Mouse (Mus musculus) skeletal muscle tissue, adult 2 months (tissue): ENCODE measurements around the gene 4930590J08Rik.
"Not testable (repeated sequence)": the region's sequence is repeated elsewhere in the genome, so short reads cannot be mapped to it uniquely, and the experiment has no call there.

Experiments used
- DNase-seq: peaks from one replicate; pipeline ENCODE4 v3.0.0-alpha.2; 2012; ENCODE audit warnings: low read depth, low spot score

4930590J08Rik gene

DNA sequence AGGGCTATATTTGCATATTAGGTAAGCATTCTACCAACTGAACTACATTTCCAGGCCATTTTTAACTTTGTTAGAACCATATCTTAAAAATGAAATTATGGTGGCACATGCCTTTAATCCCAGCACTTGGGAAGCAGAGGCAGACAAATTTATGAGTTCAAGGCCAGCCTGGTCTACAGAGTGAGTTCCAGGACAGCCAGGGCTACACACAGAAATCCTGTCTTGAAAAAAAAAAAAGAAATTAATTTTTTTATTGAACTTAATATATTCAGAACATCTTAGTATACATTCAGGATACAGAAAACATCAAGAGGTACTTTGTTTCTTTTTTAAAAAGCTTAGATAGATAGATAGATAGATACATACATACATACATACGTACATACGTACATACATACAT is at the start of gene 4930590J08Rik:
Gene 4930590J08Rik (plus strand): TSS at position 301 of the 400 bp plus-strand sequence.
- not testable (repeated sequence) for DNase-seq

DNA sequence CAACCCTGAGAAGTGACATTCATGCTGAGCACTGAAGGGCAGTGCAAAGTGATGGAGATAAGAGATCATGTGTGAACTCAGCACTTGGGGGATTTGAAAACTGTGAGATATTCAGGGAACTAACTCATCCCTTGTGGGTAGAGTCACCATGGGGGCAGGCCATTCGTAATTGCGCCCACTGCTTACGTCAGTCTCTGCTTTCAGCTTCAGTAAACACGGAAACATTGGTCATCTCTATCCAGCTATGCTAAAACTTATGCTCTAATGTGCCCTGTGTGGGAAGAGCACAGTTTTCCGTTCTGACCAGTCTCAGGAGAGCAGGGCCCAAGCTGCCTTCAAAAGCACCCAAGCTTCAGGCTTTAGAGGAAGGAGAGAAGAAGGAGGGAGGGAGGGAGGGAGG is 44.3 kb upstream of the 4930590J08Rik start:
- DNase-seq: no peak

DNA sequence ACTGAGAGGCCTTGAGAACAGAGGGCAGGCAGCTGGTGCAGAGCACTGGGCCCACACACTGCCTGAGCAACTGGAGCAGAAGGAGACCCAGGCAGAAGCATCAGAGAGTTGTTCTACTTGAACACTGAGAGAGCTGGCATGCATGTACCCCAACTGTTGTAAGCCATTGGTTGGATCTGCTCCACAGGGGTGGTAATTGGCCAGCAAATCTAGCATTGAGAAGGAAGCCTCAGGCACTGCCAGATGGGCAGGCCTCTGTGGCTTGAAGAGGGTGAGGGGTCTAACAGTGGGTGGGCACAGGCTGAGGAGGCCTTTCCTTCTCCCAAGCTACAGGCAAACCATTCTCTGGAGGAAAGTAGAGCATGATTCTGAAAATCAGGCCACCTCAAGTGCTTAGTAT is 39.8 kb upstream of the 4930590J08Rik start:
- DNase-seq: no peak

DNA sequence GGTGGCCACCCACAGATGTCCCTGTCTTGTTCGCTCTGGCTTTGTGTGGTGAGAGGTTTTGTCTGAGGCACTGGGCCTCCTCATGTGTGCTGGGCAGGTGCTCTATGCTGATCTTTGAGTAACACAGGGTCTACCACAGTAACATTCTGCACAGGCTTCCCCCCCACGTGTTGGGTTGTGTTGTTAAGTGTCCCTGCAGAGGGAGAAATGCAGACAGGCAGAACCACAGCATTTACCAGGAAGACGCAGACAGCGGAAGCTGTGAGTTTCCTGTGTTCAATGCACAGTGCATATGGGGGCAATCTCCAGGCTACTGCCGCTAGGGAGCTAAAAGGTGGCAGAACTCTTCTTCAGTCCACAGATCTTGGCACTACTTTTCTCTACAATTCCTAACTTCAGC is 38.0 kb upstream of the 4930590J08Rik start:
- no peak for DNase-seq

GRCm38 (mm10) chr6:91865601-91866000 is 37.0 kb upstream of the 4930590J08Rik start:
- DNase-seq: no peak

GRCm38 (mm10) chr6:91868091-91868490 is 34.5 kb upstream of the 4930590J08Rik start:
- DNase-seq: no peak

- no peak for DNase-seq
Observed at GRCm38 (mm10) chr6:91872781-91873180, 29.8 kb upstream of the 4930590J08Rik start.

DNA sequence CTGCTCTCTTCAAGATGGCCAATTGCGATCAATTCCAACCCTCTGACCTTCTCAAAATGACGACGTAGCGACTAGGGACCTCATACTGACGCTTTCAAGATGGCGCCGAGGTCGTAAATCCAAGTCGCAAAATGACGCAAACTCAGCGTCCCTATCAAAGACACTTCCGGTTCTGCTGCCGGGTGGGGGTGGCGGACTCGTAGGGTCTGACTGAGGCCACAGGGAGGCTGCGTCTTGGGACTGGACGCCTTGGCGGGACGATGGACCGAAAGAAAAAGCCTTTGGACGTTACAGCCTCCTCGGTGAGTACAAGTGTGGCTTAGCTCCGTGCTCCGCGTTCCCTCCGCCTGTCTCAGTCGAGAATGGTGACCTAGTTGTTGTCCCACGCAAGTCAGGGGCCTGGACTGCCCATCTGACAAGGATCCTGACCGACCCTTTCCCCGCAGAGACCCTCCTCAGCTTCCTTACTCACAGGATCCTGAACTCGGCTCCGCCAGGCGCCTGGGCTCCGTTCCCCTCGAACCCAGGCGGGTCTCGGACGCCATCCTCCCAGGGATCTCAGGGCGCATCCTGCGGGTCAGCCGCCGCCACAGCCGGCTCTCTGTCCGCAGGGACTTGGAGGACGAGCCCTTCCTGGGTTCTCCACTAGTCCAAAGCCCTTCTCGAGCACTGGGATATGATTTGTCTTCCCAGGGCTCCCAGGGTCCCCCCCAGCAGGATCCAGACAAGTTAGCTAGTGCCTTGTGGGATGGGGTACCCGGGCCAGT is 24.5 kb upstream of the 4930590J08Rik start, which contains the start of gene Ccdc174:
Gene Ccdc174 (plus strand): TSS at position 169 of the 767 bp plus-strand sequence.
- peak; percentile 95 for DNase-seq

DNA sequence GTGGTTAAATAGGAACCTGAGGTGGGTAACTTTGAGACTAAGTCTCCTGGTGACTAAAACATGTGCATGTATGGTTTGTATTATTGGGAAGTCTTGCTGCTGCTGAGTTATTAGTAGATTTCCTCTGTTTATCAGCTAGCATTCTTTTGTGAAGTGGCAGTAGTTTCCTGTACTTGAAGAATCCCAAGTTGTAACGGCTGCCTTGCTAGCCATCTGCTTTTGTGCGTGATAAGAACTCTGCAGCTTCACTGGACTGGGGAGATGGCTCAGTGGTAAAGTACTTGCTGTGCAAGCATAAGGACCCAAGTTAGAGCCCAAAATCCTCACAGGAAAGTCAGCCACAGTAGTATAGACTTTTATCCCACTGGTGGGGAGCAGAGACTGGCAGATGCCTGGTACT is 18.8 kb upstream of the 4930590J08Rik start:
- DNase-seq: no peak

GRCm38 (mm10) chr6:91889255-91889906 is 13.2 kb upstream of the 4930590J08Rik start:
- DNase-seq: no peak

DNA sequence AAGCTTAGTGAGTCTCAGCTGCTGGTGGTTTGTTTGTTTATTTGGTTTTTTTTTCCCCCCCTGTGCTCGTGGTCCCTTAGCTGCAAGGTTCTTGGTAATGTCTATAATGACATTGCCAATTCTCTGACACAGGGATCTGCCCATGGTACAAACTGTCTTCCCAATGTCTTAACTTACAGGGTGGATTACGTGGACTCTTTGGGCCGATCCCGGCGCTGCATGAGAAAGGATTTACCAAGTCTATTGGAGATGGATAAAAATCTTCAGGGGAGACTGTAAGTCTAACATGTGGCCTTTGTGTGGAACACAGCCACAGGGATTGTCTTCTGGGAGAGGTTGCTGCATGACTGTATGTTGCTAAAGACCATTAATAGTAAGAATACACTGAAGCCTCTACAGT is 12.0 kb upstream of the 4930590J08Rik start:
- DNase-seq: no peak

DNA sequence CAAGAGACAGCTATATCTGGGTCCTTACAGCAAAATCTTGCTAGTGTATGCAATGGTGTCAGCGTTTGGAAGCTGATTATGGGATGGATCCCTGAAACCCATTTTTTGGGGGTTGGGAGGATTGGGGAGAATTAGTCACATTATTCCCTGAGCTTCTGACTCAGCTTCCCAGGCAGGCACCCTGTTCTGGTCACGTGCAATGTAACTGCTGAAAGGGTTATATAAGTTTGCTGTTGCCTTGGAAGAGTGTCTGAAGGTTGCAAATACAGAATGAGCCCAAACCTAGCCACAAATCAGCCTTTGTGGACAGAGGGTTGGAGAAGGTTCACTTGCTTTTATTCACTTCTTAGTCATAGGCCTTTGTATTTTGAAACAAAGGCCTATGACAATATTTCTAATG is 10.8 kb upstream of the 4930590J08Rik start:
- no peak for DNase-seq

DNA sequence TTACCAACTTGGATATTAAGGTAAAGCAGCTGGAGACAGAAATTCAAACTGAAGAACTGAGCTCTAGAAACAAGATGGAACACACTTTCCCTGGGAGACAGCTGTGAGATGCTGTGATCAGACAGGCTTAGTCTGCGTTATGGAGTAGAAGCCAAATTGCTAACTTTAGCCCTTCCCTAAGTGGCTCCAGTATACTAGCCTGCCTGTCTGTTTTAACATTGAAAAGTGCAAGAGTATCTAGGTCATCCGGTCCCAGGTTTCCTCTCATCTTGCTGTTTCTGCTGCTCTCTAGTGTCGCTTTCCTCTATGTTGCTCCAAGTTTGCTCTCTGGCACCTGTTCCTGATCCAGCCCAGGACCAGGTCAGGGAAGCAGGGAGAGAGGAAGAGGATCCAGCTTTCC is 5.8 kb upstream of the 4930590J08Rik start:
- peak; percentile 51 for DNase-seq

- DNase-seq: peak; percentile 59
Observed at GRCm38 (mm10) chr6:91901505-91901904, 1.1 kb upstream of the 4930590J08Rik start.

DNA sequence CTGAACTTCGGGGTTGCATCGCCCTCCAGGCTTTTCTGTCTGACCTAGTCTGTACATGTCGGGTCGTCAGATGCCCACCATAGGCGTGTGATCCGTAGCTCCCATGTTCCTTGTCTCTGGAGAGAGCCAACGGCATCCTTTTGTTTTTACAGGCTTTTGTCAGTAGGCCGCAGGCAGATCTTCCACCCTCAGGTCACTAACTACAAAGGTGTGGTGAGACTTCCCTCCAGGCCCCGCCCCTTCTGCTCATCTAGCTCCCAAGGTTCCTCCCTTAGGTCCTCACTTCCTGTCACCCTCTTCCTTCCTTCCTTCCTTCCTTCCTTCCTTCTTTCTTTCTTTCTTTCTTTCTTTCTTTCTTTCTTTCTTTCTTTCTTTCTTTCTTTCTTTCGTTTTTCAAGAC is 11.4 kb downstream of the 4930590J08Rik start:
- DNase-seq: no peak

DNA sequence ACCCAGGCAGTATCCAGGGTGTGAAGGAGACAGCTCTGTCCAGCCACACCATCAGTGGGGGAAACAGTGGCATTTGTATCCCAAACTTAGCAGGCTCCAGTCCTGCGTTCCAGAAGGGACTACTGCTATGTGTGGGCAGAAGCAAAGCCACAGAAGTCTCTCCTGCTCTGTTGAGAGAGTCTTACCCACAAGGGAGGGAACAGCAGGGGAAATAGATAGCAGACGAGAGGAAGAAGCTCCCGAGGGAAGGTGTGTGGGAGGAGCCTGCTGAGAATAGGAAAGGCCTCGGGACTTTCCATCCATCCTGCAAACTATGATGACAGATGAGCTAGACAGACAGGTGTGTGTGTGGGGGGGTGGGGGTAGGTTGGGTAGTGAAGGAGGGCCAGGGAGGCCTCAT is 14.7 kb downstream of the 4930590J08Rik start:
- DNase-seq: no peak

DNA sequence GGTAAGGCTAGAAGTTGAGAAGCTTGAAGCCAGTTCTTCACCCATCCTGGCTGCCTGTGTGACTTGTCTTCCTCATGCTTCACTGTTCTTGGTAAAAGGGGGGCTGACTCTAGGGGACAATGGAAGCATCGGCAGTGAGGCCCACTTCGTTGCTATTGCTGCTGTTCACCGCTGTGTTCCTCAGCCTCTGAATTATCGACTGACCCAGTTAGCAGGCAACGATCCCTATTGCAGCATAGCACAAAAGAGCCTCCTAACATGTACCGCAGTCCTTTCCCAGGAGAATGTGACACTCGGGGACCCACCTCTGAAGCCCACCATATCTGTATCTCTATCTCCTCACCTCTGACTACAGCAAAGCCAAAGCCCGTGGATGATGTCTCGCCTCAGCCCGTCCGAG is 15.1 kb downstream of the 4930590J08Rik start:
- no peak for DNase-seq

- no peak for DNase-seq
Observed at GRCm38 (mm10) chr6:91931231-91931630, 28.6 kb downstream of the 4930590J08Rik start.

- DNase-seq: no peak
Observed at GRCm38 (mm10) chr6:91938491-91938890, 35.9 kb downstream of the 4930590J08Rik start.

DNA sequence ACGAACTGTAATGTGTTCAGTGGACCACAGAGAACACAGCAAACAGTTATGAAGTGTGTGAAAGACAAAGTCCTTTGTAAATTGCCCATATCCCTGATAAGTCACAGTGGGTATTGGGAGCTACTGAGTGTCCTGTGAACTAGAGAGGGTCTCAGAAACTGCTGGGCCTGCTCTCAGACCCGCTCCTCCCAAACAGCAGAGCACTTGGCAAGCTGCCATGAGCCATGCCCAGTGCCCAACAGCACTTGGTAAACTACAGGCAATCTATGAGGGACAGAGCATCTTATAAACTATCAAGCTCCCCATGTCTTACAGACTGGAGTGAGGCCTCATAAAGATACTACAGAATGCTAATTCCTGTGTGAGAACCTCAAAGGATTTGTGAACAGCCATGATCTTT is 45.8 kb downstream of the 4930590J08Rik start:
- no peak for DNase-seq

DNA sequence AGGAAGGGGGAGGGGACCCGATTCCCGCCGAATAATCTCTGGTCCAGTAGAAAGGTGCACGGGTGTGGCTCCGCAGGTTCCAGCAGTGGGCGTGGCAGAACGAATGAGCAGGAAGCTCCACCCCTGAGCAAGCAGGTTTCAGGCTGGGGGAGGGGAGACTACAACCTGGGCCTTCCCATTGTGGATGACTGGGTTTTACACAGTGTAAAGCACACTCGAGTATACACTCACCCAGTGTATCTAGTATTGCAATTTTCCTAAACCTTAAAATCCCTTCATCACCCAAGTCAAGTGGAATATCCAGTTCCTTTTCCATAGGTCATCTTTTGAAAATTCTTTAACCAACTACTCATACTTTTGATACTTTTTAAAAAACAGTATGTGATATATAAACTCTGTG is 55.4 kb downstream of the 4930590J08Rik start:
- DNase-seq: not testable (repeated sequence)

DNA sequence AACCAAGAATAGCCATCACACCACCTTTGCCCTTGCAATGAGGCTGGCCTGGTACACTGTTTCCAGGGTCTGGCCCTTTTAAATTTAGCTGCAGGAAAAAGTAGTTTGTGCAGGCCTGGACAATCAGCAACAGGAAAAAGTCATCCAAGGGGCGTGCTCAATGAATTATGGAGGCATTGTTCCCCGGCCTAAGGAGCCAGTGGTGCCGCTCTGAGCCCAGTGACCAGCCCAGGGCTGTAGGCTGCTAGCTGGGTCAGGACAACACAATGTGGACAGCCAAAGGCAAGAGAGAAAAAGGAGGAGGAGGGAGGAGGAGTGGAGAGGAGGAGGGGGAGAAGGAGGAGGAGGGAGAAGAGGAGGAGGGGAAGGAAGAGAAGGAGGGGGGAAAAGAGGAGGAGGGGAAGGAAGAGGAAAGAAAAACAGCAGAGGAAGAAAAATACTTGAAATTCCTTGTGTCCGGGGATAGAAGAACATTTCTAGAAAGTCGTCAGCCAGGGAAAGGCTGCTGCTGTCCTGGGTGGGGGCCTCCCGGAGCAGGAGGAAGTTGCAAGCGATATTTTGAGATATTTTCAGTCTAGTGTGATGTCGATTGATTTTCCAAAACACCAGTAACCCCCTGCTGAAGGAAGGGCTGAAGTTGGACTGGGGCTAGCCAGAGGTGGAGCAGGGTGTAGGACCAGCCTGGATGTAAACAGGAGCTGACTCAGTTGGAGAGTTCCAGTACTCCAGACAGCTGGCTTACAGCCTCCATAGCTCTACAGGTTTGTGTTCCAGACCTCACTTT is 57.6 kb downstream of the 4930590J08Rik start:
- peak; percentile 35 for DNase-seq
